Comparison of ENCODE assay signal across 8 mouse cellular contexts in the genomic region with DNA sequence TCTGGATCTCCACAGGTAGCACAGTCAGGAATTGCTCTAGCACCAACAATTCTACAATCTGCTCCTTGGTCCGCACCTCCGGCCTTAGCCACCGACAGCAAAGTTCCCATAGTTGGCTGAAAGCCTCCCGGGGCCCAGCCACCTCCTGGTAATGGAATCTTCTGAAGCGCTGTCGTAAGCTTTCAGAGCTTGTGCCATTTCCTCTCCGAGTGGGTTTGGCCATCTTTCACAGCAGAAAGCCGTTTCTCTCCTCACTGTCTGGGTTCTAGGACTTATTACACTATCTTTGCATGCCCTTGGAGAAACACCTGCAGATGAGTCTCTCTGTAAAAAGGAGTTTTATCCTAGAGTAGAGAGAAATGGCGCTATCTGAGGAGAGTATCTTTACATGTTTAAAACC. TPM values are rescaled to one million over a fixed set of nuclear protein-coding genes. Genes with fewer than 3 reads are reported as not detected.
A peak's percentile ranks its signal among the peaks of the same experiment; 100 is the strongest.
DNase-seq lines count a peak whose midpoint lies in the region; ATAC-seq and TF ChIP-seq lines count a peak whose summit lies in the region.

No protein-coding gene starts in this region.

- H3K4me3 ChIP-seq in brown adipose tissue, adult 24 weeks (ENCODE audit: insufficient read depth, low read depth, low read length), result peak overlapping the region; percentile 91
- peak overlapping the region; percentile 88 for H3K4me3 ChIP-seq in forebrain, embryonic 15.5 days
- H3K4me3 ChIP-seq in intestine, embryonic 14.5 days (ENCODE audit: low read depth, low read length), result peak overlapping the region; percentile 94
- H3K4me3 ChIP-seq in liver, postnatal 0 days (ENCODE audit: low read depth, low read length), result peak overlapping the region; percentile 97
- peak overlapping the region; percentile 89 for H3K4me3 ChIP-seq in neural tube, embryonic 14.5 days (ENCODE audit: low read depth, low read length)

- no peak for TF ChIP-seq CTCF in liver, postnatal 0 days (IDR thresholded peaks at IDR 0.05; ENCODE audit: low read depth)

- no peaks in the 10 kb centered on the region for H3K9me3 ChIP-seq in forebrain, embryonic 15.5 days
- H3K9me3 ChIP-seq in intestine, embryonic 14.5 days (ENCODE audit: control insufficient read depth, low read length), result no peaks in the 10 kb centered on the region
- H3K9me3 ChIP-seq in liver, postnatal 0 days (ENCODE audit: low read length), result no peaks in the 10 kb centered on the region
- H3K9me3 ChIP-seq in neural tube, embryonic 14.5 days (ENCODE audit: control insufficient read depth, low read length), result no peaks in the 10 kb centered on the region

- WGBS in forebrain, embryonic 15.5 days, result 5% methylated on average over 9 of the region's 9 CpGs
- WGBS in intestine, embryonic 14.5 days, result 5% methylated on average over 9 of the region's 9 CpGs
- WGBS in liver, postnatal 0 days (ENCODE audit: insufficient replicate concordance), result 5% methylated on average over 9 of the region's 9 CpGs
- 6% methylated on average over 9 of the region's 9 CpGs for WGBS in neural tube, embryonic 14.5 days

- ATAC-seq in forebrain, embryonic 15.5 days (replicated peaks), result no peak
- ATAC-seq in intestine, embryonic 14.5 days (replicated peaks; ENCODE audit: low FRiP score, low TSS enrichment, low read depth), result no peak
- ATAC-seq in liver, postnatal 0 days, result no peak
- no peak for ATAC-seq in neural tube, embryonic 14.5 days (ENCODE audit: low read depth)

- H3K36me3 ChIP-seq in forebrain, embryonic 15.5 days, result peaks cover 29% of the 10 kb centered on the region; the same call in 1 of the 2 replicates
- H3K36me3 ChIP-seq in intestine, embryonic 14.5 days (ENCODE audit: control insufficient read depth, insufficient read depth, low read length), result peaks cover 35% of the 10 kb centered on the region
- peaks cover 25% of the 10 kb centered on the region for H3K36me3 ChIP-seq in liver, postnatal 0 days (replicated peaks; ENCODE audit: insufficient read depth, low read length)
- H3K36me3 ChIP-seq in neural tube, embryonic 14.5 days (ENCODE audit: control insufficient read depth, insufficient read depth, low read length), result peaks cover 20% of the 10 kb centered on the region; the same call in 1 of the 2 replicates

- H3K4me1 ChIP-seq in brown adipose tissue, adult 24 weeks (ENCODE audit: control insufficient read depth, insufficient read depth, insufficient read length, low read length), result peaks cover 4% of the 10 kb centered on the region; the same call in 1 of the 2 replicates
- peaks cover 36% of the 10 kb centered on the region for H3K4me1 ChIP-seq in forebrain, embryonic 15.5 days
- H3K4me1 ChIP-seq in intestine, embryonic 14.5 days (replicated peaks; ENCODE audit: control insufficient read depth, insufficient read depth, low read length), result peaks cover 20% of the 10 kb centered on the region
- H3K4me1 ChIP-seq in liver, postnatal 0 days (ENCODE audit: insufficient read depth), result peaks cover 15% of the 10 kb centered on the region
- H3K4me1 ChIP-seq in neural tube, embryonic 14.5 days (ENCODE audit: control insufficient read depth, insufficient read depth, low read length), result peaks cover 24% of the 10 kb centered on the region

- H3K9ac ChIP-seq in forebrain, embryonic 15.5 days (replicated peaks), result peak overlapping the region; percentile 93
- H3K9ac ChIP-seq in intestine, embryonic 14.5 days (ENCODE audit: low read length), result peak overlapping the region; percentile 82
- peak overlapping the region; percentile 92 for H3K9ac ChIP-seq in liver, postnatal 0 days (replicated peaks)
- H3K9ac ChIP-seq in neural tube, embryonic 14.5 days (replicated peaks; ENCODE audit: low read depth, low read length), result peak overlapping the region; percentile 77; the same call in 1 of the 2 replicates

- H3K27ac ChIP-seq in brown adipose tissue, adult 24 weeks (replicated peaks; ENCODE audit: low read depth, low read length), result peak overlapping the region; percentile 80
- no peak overlapping the region for H3K27ac ChIP-seq in forebrain, embryonic 15.5 days (replicated peaks)
- H3K27ac ChIP-seq in intestine, embryonic 14.5 days (ENCODE audit: low read depth), result peak overlapping the region; percentile 82; the same call in 1 of the 2 replicates
- peak overlapping the region; percentile 89 for H3K27ac ChIP-seq in liver, postnatal 0 days (ENCODE audit: low read depth)
- no peak overlapping the region for H3K27ac ChIP-seq in neural tube, embryonic 14.5 days (ENCODE audit: low read depth, low read length)

- intact Hi-C loops in left cerebral cortex, postnatal 10 days (cut with DNase I), result no loop called here
- intact Hi-C loops in left cerebral cortex, postnatal 25 days (cut with DNase I), result loop anchor here (2.0 kb wide), 1 partner anchor 29 kb away; the partner anchor contains the start of genes Adal and Lcmt2

- no peaks in the 10 kb centered on the region for H3K27me3 ChIP-seq in forebrain, embryonic 15.5 days
- H3K27me3 ChIP-seq in intestine, embryonic 14.5 days (replicated peaks; ENCODE audit: control insufficient read depth, insufficient read depth, low read length), result no peaks in the 10 kb centered on the region
- no peaks in the 10 kb centered on the region for H3K27me3 ChIP-seq in liver, postnatal 0 days (ENCODE audit: insufficient read depth, low read length)
- no peaks in the 10 kb centered on the region for H3K27me3 ChIP-seq in neural tube, embryonic 14.5 days (ENCODE audit: control insufficient read depth, insufficient read depth, low read length)

- TF ChIP-seq EP300 in liver, postnatal 0 days (IDR thresholded peaks at IDR 0.05; ENCODE audit: low read depth), result no peak

- peak overlapping the region; percentile 87 for H3K4me2 ChIP-seq in forebrain, embryonic 15.5 days (replicated peaks)
- peak overlapping the region; percentile 95 for H3K4me2 ChIP-seq in intestine, embryonic 14.5 days (ENCODE audit: low read length)
- peak overlapping the region; percentile 88 for H3K4me2 ChIP-seq in liver, postnatal 0 days (ENCODE audit: low read depth, low read length)
- H3K4me2 ChIP-seq in neural tube, embryonic 14.5 days (ENCODE audit: low read depth, low read length), result peak overlapping the region; percentile 92

- peak; percentile 13 to 30 for DNase-seq in left cerebral cortex, postnatal 10 days (ENCODE audit: extremely low spot score in 1 of 2, low spot score in 2 of 2)
- DNase-seq in left cerebral cortex, postnatal 25 days (ENCODE audit: low spot score in 2 of 2), result no peak
- DNase-seq in intestine, embryonic 14.5 days (ENCODE audit: low spot score), result peak; percentile 54
- DNase-seq in liver, postnatal 0 days, result peak; percentile 46
- no peak for DNase-seq in frontal cortex, postnatal 36 days (ENCODE audit: low spot score in 2 of 2)

RNA-seq across cellular contexts. Expression of gene Tubgcp4, which starts 0.6 kb away (rescaled TPM):
- total RNA-seq in left cerebral cortex, postnatal 10 days (2021), result 10 to 100 TPM; 31.8 to 32.2 TPM
- total RNA-seq in left cerebral cortex, postnatal 25 days (2021), result 10 to 100 TPM; 44.7 to 49.4 TPM
- 12.8 and 16.4 TPM in 2 replicates for polyA plus RNA-seq in brown adipose tissue, adult 24 weeks (2012; ENCODE audit: insufficient read depth, insufficient read length, missing spikeins)
- 63.3 and 70.2 TPM in 2 replicates for polyA plus RNA-seq in forebrain, embryonic 15.5 days (2015; fragmentation: Nextera tagmentation; extraction: Ambion mirVana)
- 51.6 and 58.8 TPM in 2 replicates for polyA plus RNA-seq in intestine, embryonic 14.5 days (2014; fragmentation: Nextera tagmentation; extraction: Ambion mirVana)
- 8.1 and 9.7 TPM in 2 replicates for polyA plus RNA-seq in liver, postnatal 0 days (2015; fragmentation: Nextera tagmentation; extraction: Ambion mirVana)
- 44.3 and 56.5 TPM in 2 replicates for polyA plus RNA-seq in neural tube, embryonic 14.5 days (2014; fragmentation: Nextera tagmentation; extraction: Ambion mirVana)

RNA-seq across cellular contexts. Expression of gene Zscan29, which starts 1.0 kb away (rescaled TPM):
- total RNA-seq in left cerebral cortex, postnatal 10 days (2021), result 1 to 10 TPM; 4.7 to 5.7 TPM
- total RNA-seq in left cerebral cortex, postnatal 25 days (2021), result 1 to 10 TPM; 6.5 to 7.1 TPM
- polyA plus RNA-seq in brown adipose tissue, adult 24 weeks (2012; ENCODE audit: insufficient read depth, insufficient read length, missing spikeins), result 6.6 and 8.6 TPM in 2 replicates
- polyA plus RNA-seq in forebrain, embryonic 15.5 days (2015; fragmentation: Nextera tagmentation; extraction: Ambion mirVana), result 10.4 and 10.7 TPM in 2 replicates
- polyA plus RNA-seq in intestine, embryonic 14.5 days (2014; fragmentation: Nextera tagmentation; extraction: Ambion mirVana), result 8.7 and 11.1 TPM in 2 replicates
- 3.9 and 4.4 TPM in 2 replicates for polyA plus RNA-seq in liver, postnatal 0 days (2015; fragmentation: Nextera tagmentation; extraction: Ambion mirVana)
- 7.7 and 9.2 TPM in 2 replicates for polyA plus RNA-seq in neural tube, embryonic 14.5 days (2014; fragmentation: Nextera tagmentation; extraction: Ambion mirVana)

RNA-seq across cellular contexts. Expression of gene Lcmt2, which starts 29.4 kb away (rescaled TPM):
- 1 to 10 TPM; 8.0 to 8.9 TPM for total RNA-seq in left cerebral cortex, postnatal 10 days (2021)
- total RNA-seq in left cerebral cortex, postnatal 25 days (2021), result 1 to 10 TPM; 7.9 to 8.1 TPM
- polyA plus RNA-seq in brown adipose tissue, adult 24 weeks (2012; ENCODE audit: insufficient read depth, insufficient read length, missing spikeins), result 4.9 and 5.9 TPM in 2 replicates
- 25.7 and 27.0 TPM in 2 replicates for polyA plus RNA-seq in forebrain, embryonic 15.5 days (2015; fragmentation: Nextera tagmentation; extraction: Ambion mirVana)
- polyA plus RNA-seq in intestine, embryonic 14.5 days (2014; fragmentation: Nextera tagmentation; extraction: Ambion mirVana), result 19.7 and 20.8 TPM in 2 replicates
- polyA plus RNA-seq in liver, postnatal 0 days (2015; fragmentation: Nextera tagmentation; extraction: Ambion mirVana), result 10.0 and 10.2 TPM in 2 replicates
- 20.0 and 21.1 TPM in 2 replicates for polyA plus RNA-seq in neural tube, embryonic 14.5 days (2014; fragmentation: Nextera tagmentation; extraction: Ambion mirVana)

RNA-seq across cellular contexts. Expression of gene Adal, which starts 29.7 kb away (rescaled TPM):
- total RNA-seq in left cerebral cortex, postnatal 10 days (2021), result 10 to 100 TPM; 17.7 to 17.8 TPM
- total RNA-seq in left cerebral cortex, postnatal 25 days (2021), result 10 to 100 TPM; 20.0 to 22.1 TPM
- 9.3 and 9.5 TPM in 2 replicates for polyA plus RNA-seq in brown adipose tissue, adult 24 weeks (2012; ENCODE audit: insufficient read depth, insufficient read length, missing spikeins)
- polyA plus RNA-seq in forebrain, embryonic 15.5 days (2015; fragmentation: Nextera tagmentation; extraction: Ambion mirVana), result 29.7 and 36.9 TPM in 2 replicates
- 19.2 and 23.2 TPM in 2 replicates for polyA plus RNA-seq in intestine, embryonic 14.5 days (2014; fragmentation: Nextera tagmentation; extraction: Ambion mirVana)
- 5.5 and 7.3 TPM in 2 replicates for polyA plus RNA-seq in liver, postnatal 0 days (2015; fragmentation: Nextera tagmentation; extraction: Ambion mirVana)
- polyA plus RNA-seq in neural tube, embryonic 14.5 days (2014; fragmentation: Nextera tagmentation; extraction: Ambion mirVana), result 33.0 and 34.3 TPM in 2 replicates

Comparison
In these comparisons a context has a peak if more than half of its experiments do, and no peak if none do; other contexts are left out.
1. DNase-seq: peak in left cerebral cortex, postnatal 10 days (2 of 2), intestine, embryonic 14.5 days (single experiment) and liver, postnatal 0 days (single experiment); none in left cerebral cortex, postnatal 25 days (0 of 2) and frontal cortex, postnatal 36 days (0 of 2).
2. H3K27ac ChIP-seq: peak in brown adipose tissue, adult 24 weeks (single experiment), intestine, embryonic 14.5 days (single experiment) and liver, postnatal 0 days (single experiment); none in forebrain, embryonic 15.5 days (single experiment) and neural tube, embryonic 14.5 days (single experiment).
3. Peak in every context shown above with its lines, with median percentiles within 50 percentile points of each other: H3K4me3 ChIP-seq, H3K4me2 ChIP-seq and H3K9ac ChIP-seq.